Mouse (Mus musculus) olfactory bulb, adult 2 months (tissue): Measurements from ENCODE around the gene G530012D18Rik.
"Not testable (repeated sequence)": the region's sequence is repeated elsewhere in the genome, so short reads cannot be mapped to it uniquely, and the experiment has no call there.

Experiments
- CTCF ChIP-seq: fragments of 200-500 bp; IDR thresholded peaks from 2 replicates; pipeline ENCODE4 v1.5.1; 2012; ENCODE audit warnings: low read depth, mild to moderate bottlenecking, low read length, moderate library complexity; ENCODE audit not compliant: insufficient read depth
- POLR2A ChIP-seq: fragments of 200-500 bp; IDR thresholded peaks from 2 replicates; pipeline ENCODE4 v1.6.1; 2012; ENCODE audit warnings: mild to moderate bottlenecking, low read depth, low read length, moderate library complexity; ENCODE audit not compliant: insufficient read depth

DNA sequence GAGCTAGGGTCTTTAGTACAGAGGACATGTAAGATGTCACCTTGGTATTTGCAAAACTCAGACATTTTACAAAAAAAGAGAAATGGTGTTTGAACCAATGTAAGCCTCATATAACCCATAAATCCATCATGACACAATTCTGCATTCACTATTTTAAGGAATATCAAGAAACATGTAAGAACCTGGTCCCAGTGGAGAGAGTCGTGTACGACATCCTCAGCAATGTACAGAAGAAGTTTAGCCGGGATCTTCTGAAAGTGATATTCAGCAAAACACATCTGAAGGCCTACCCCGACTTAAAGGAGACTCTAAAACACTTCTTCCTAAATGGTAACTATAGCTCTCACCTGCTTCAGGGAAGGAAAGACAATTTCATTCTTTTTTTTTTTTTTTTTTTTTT, 35.1 kb downstream of the G530012D18Rik start:
- not testable (repeated sequence) for TF ChIP-seq CTCF, POLR2A
